Mouse (Mus musculus) C2C12 (cell line): ENCODE results near the gene Mphosph9. TPM values are rescaled to one million over a fixed set of nuclear protein-coding genes. Genes with fewer than 3 reads are reported as not detected.
"Not testable (repeated sequence)": the region's sequence is repeated elsewhere in the genome, so short reads cannot be mapped to it uniquely, and the experiment has no call there.

Experiments
- H3K27me3 ChIP-seq: one replicate; pipeline ENCODE4 v1.6.1; 2011; ENCODE audit not compliant: control insufficient read depth, insufficient read depth, insufficient read length
- H3K36me3 ChIP-seq: one replicate; pipeline ENCODE4 v1.6.1; 2011; ENCODE audit not compliant: control insufficient read depth, insufficient read depth
- H3K4me3 ChIP-seq: one replicate; pipeline ENCODE4 v1.5.1; 2011; ENCODE audit warnings: mild to moderate bottlenecking, control low read depth; ENCODE audit not compliant: poor library complexity, insufficient read depth, severe bottlenecking
- H3K79me2 ChIP-seq: one replicate; pipeline ENCODE4 v1.6.1; 2011; ENCODE audit not compliant: control insufficient read depth, insufficient read depth
- H3K79me3 ChIP-seq: one replicate; pipeline ENCODE4 v1.6.1; 2011; ENCODE audit warnings: low read depth, control low read depth
- H3ac ChIP-seq: one replicate; pipeline ENCODE3; 2011; ENCODE audit warnings: low read depth; ENCODE audit not compliant: control insufficient read depth, insufficient read length
- CEBPB ChIP-seq: IDR thresholded peaks from one replicate; pipeline ENCODE4 v1.6.1; 2011; ENCODE audit warnings: low read depth, mild to moderate bottlenecking, control low read depth, moderate library complexity
- CTCF ChIP-seq: IDR thresholded peaks from one replicate; pipeline ENCODE4 v1.5.1; 2011; ENCODE audit not compliant: control insufficient read depth, insufficient read depth, insufficient read length
- FOSL1 ChIP-seq: IDR thresholded peaks from one replicate; pipeline ENCODE4 v1.8.0; 2011; ENCODE audit warnings: mild to moderate bottlenecking, low read length; ENCODE audit not compliant: poor library complexity, insufficient read depth, severe bottlenecking
- MAX ChIP-seq: IDR thresholded peaks from one replicate; pipeline ENCODE4 v1.6.1; 2011; ENCODE audit warnings: mild to moderate bottlenecking, control low read depth
- MYOD1 ChIP-seq: IDR thresholded peaks from one replicate; pipeline ENCODE4 v1.6.1; 2011; ENCODE audit warnings: low read depth; ENCODE audit not compliant: control insufficient read depth, insufficient read length
- MYOG ChIP-seq: IDR thresholded peaks from one replicate; pipeline ENCODE4 v1.6.1; 2011; ENCODE audit not compliant: control insufficient read depth, insufficient read length; ENCODE audit errors: extremely low read depth
- USF1 ChIP-seq: IDR thresholded peaks from one replicate; pipeline ENCODE4 v1.6.1; 2011; ENCODE audit warnings: low read depth, mild to moderate bottlenecking, control low read depth, moderate library complexity
- polyA plus RNA-seq: library from polyadenylated mRNA; unstranded; fragments of >200 nt; fragmentation: generic; extraction: Trizol; gene quantifications from one replicate; pipeline ENCODE4 v1.2.1, GENCODE M21; 2012; ENCODE audit warnings: missing spikeins

Gene Mphosph9
- polyA plus RNA-seq, 1 experiment, result 3.1 TPM

GRCm38 (mm10) chr5:124351111-124351560 lies 23.4 kb upstream of the Mphosph9 start:
- Histone ChIP-seq H3K79me2 (peaks cover 64% of the 10 kb centered on the region), H3ac (peak overlapping the region; percentile 58), H3K79me3 (peaks cover 49% of the 10 kb centered on the region), H3K36me3 (peaks cover 32% of the 10 kb centered on the region), H3K4me3 (peak overlapping the region; percentile 65), H3K27me3 (no peaks in the 10 kb centered on the region)
- TF ChIP-seq CEBPB, result no peak
- TF ChIP-seq MAX, result peak; percentile 14
- TF ChIP-seq MYOG, result no peak
- TF ChIP-seq FOSL1, result no peak
- TF ChIP-seq USF1, result no peak
- peak; percentile 88 for TF ChIP-seq MYOD1
- TF ChIP-seq CTCF, result no peak

GRCm38 (mm10) chr5:124350350-124350749 lies 22.6 kb upstream of the Mphosph9 start:
- no peaks in the 10 kb centered on the region for H3K27me3 ChIP-seq
- H3K79me2 ChIP-seq, result peaks cover 64% of the 10 kb centered on the region
- no peak overlapping the region for H3K4me3 ChIP-seq
- no peak for TF ChIP-seq MYOG
- no peak for TF ChIP-seq CTCF
- TF ChIP-seq FOSL1, result no peak
- TF ChIP-seq CEBPB, result no peak
- no peak for TF ChIP-seq MYOD1
- no peak for TF ChIP-seq USF1
- H3ac ChIP-seq, result no peak overlapping the region
- peaks cover 49% of the 10 kb centered on the region for H3K79me3 ChIP-seq
- H3K36me3 ChIP-seq, result peaks cover 32% of the 10 kb centered on the region

- H3K79me3 ChIP-seq, result peaks cover 49% of the 10 kb centered on the region
- no peak overlapping the region for H3K4me3 ChIP-seq
- no peak overlapping the region for H3ac ChIP-seq
- TF ChIP-seq MYOG (no peak), USF1 (no peak), CEBPB (no peak), FOSL1 (no peak), MYOD1 (no peak), CTCF (no peak), MAX (no peak)
- H3K27me3 ChIP-seq, result no peaks in the 10 kb centered on the region
- peaks cover 63% of the 10 kb centered on the region for H3K79me2 ChIP-seq
- peaks cover 43% of the 10 kb centered on the region for H3K36me3 ChIP-seq
Measured at GRCm38 (mm10) chr5:124349196-124349595, 21.4 kb upstream of the Mphosph9 start.

- TF ChIP-seq CTCF (no peak), MAX (no peak)
- H3K27me3 ChIP-seq, result no peaks in the 10 kb centered on the region
- H3K79me2 ChIP-seq, result peaks cover under 1% of the 10 kb centered on the region
- H3K36me3 ChIP-seq, result peaks cover 24% of the 10 kb centered on the region
- no peaks in the 10 kb centered on the region for H3K79me3 ChIP-seq
- H3K4me3 ChIP-seq, result no peak overlapping the region
- H3ac ChIP-seq, result no peak overlapping the region
Measured at GRCm38 (mm10) chr5:124342897-124343296, 15.1 kb upstream of the Mphosph9 start.

GRCm38 (mm10) chr5:124341753-124342339 lies 14.1 kb upstream of the Mphosph9 start:
- H3ac ChIP-seq, H3K4me3 ChIP-seq, H3K79me3 ChIP-seq, H3K79me2 ChIP-seq, H3K27me3 ChIP-seq: not testable (repeated sequence)
- peaks cover 22% of the 10 kb centered on the region for H3K36me3 ChIP-seq

GRCm38 (mm10) chr5:124338791-124339190 lies 11.0 kb upstream of the Mphosph9 start:
- TF ChIP-seq CEBPB, result no peak
- no peak for TF ChIP-seq MAX
- TF ChIP-seq CTCF, result no peak
- TF ChIP-seq MYOD1, result no peak
- no peak for TF ChIP-seq USF1
- no peak for TF ChIP-seq FOSL1
- TF ChIP-seq MYOG, result no peak
- H3K27me3 ChIP-seq, result no peaks in the 10 kb centered on the region
- no peak overlapping the region for H3ac ChIP-seq
- peaks cover under 1% of the 10 kb centered on the region for H3K36me3 ChIP-seq
- H3K79me3 ChIP-seq, result no peaks in the 10 kb centered on the region
- no peak overlapping the region for H3K4me3 ChIP-seq
- H3K79me2 ChIP-seq, result no peaks in the 10 kb centered on the region

GRCm38 (mm10) chr5:124337909-124338308 lies 10.1 kb upstream of the Mphosph9 start:
- Histone ChIP-seq H3K4me3 (no peak overlapping the region), H3K36me3 (no peaks in the 10 kb centered on the region), H3ac (no peak overlapping the region), H3K79me3 (no peaks in the 10 kb centered on the region), H3K79me2 (no peaks in the 10 kb centered on the region), H3K27me3 (no peaks in the 10 kb centered on the region)
- TF ChIP-seq FOSL1 (no peak), CEBPB (no peak), CTCF (no peak), USF1 (no peak), MYOD1 (no peak), MYOG (no peak), MAX (no peak)
